Mouse (Mus musculus): ENCODE measurements around the gene Rhbdf2.

Gene Rhbdf2

DNA sequence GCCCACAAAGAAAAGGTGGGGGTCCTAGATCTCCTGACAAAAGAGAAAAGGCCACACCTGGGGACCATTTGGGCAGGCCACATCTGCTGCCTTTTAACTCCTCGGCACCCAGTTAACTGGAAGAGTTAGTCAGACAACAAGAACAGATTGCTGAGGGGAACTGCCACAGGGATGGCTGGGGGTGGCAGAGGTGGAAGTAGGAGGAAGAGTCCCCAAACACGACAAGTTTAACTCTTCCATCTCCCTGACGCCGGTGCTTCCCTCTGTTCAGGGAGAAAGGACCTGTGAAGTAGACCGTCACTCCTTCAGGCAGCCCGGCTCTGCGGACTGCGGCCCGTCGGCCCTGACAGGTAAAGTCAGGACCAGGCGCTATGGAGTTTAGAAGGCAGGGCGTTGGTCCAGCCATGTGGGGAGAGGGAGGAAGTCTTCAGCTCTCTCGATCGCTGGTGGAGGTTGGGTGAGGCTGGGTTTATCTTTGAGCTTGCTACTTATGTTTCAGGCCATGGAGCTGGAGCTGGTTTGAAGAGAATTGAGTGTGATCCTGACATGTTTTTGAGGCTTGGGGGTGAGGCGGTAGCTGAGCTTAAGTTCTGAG lies 32.3 kb upstream of the Rhbdf2 start:
- DNase-seq (ENCODE audit: low spot score), result no peak

GRCm38 (mm10) chr11:116658238-116658637 lies 31.4 kb upstream of the Rhbdf2 start:
- DNase-seq (ENCODE audit: low spot score), result no peak

DNA sequence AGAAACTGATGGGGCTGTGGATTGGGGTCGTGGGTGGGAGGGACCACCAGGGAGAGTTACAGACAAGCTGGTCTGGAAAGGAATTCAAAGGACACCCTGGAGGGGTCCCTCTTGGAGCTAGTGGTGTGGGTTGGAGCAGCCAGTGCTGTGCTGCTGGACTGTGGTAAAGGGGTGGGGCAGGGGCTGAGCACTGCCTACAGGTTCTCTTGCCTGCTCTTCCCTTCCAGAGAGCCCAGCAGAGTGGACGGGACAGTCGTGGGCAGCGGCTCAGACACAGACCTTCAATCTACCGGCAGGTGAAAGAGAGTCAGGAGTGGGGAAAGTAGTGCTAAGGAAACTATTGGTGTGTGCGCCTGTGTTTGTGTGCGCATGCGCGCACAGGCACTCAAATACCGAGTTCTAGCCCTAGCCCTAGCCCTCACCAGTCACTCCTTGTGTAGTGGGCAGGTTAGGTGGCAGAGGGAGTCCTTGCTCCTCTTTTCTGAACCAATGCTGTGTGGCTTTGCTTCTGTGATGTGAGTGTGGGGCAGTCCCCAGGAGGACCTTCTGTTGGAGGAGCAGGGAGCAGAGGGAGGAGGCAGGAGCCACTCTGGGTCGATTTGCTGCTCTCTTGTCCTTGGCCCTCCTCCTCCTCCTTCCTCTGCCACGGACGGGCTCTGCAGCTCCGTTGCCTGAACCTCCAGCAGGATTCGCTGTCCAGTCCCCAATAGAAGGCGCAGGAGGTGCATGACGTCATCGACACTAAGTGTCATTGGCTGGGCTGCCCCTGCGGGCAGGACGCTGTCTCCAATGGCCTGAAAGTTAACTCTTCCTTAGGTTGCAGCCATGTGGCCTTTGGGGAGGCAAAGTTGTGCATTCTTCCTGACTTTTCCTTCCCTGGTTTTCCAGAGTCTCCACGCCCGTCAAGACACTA lies 30.7 kb upstream of the Rhbdf2 start:
- DNase-seq (ENCODE audit: low spot score), result peak; percentile 84

DNA sequence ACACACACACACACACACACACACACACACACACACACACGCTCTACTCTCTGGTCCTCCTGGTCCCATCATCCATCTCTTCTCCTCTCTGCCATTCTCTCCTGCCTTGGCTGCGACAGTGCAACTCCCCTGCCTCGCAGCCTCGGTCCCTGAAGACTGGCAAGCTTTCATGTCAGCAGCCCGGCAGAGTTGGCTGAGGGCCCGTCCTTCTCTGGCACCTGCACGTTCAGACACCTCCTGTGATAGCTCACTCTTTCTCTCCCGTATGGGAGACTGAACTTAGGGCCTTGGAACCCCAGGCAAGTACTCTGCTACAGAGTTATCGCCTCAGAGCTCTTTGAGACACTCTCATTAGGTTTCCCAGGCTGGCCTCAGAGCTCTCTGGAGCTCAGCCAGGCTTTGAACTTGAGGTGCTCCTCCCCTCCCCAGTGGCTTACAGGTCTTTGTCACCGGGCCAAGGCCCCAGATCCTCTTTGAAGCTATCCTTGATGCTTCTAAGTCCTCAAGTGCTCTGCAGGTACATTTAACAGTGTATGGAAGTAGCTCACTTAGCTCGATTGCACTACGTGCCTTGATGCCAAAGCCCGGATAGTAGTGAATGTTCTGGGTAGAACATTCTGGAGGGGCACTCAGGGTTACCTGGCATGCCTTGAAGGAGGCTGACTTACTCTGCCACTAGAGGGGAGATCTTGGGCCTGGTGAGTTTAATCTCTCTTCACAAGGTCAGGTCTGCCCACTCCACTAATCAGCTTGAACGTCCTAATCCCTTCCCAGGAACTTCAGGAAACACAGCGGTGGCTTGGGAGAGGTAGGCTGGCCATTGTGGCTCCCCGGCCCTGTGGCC lies 29.8 kb upstream of the Rhbdf2 start:
- DNase-seq (ENCODE audit: low spot score), result no peak

DNA sequence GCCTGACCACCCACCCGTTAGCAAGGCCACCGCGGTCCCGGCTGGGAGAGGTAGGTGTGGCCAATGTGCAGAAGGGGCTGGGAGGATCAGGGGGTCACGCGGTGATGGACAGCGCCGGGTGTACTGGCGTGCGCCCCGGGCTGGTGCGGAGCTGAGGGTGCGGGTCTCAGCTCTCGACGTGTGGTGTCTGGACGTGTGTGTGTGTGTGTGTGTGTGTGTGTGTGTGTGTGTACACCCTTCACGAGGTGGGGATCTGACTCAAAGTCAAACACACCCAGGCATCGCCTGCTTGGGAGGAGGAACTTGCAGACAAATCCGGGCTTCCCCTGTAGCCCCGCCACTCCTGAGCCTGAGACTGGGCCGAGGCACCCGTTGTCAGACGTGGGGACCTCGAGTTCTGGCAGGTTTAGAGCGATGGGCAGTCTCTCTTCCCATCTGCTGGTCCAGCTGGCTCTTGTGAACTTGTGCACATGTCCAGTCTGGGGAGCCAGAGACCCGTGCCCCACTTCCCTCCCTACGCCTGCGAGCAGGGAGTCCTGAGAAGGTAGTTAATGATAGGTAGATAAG lies 27.5 kb upstream of the Rhbdf2 start, which contains the start of gene Cygb:
Gene Cygb (minus strand): TSS at position 59 of the 567 bp plus-strand sequence.
- no peak for DNase-seq (ENCODE audit: low spot score)

- no peak for DNase-seq (ENCODE audit: low spot score)
Measured at GRCm38 (mm10) chr11:116653709-116654221, 26.9 kb upstream of the Rhbdf2 start.

DNA sequence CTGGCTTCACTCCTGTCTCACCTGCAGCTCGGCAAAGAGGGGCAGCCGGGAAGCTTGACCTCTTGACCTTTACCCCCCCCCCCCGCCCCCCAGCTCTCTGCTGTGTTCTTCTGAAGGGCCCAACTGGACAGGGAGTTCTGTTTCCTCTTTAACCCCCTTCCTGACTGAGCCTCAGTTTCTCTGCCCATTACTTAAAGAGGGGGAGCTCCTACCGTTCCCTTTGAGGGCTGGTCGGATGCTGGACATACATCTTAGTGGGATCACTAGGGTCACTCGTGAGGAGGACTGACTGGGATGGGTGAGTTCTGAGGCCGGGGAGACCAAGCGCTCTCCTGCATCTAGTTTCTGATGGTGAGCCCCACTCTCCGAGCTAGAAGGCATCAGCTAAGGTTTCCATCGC lies 26.4 kb upstream of the Rhbdf2 start, which contains the start of gene Prcd:
Gene Prcd (plus strand): TSS at position 301 of the 400 bp plus-strand sequence.
- DNase-seq (ENCODE audit: low spot score), result no peak

- DNase-seq (ENCODE audit: low spot score), result no peak
Measured at GRCm38 (mm10) chr11:116652330-116653098, 25.7 kb upstream of the Rhbdf2 start.

DNA sequence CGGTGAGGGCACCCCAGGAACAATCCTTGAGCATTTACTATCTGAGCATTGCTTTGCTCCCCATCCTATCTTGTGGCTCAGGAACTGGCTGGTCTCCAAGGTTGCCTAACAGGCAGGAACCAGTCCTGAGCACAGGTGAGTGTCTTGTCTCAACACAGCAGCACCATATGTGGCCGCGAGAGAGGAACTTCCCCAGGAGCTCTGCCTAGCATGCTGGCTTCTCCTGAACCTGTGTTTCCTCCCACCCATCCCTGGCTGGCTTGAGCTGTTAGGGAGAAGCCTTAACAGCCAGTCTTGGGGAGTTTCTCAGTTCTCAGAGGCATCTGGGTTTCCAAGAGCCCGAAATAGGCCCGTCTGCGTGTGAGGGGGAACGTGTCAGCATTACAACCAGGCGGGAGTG lies 24.5 kb upstream of the Rhbdf2 start:
- no peak for DNase-seq (ENCODE audit: low spot score)

DNA sequence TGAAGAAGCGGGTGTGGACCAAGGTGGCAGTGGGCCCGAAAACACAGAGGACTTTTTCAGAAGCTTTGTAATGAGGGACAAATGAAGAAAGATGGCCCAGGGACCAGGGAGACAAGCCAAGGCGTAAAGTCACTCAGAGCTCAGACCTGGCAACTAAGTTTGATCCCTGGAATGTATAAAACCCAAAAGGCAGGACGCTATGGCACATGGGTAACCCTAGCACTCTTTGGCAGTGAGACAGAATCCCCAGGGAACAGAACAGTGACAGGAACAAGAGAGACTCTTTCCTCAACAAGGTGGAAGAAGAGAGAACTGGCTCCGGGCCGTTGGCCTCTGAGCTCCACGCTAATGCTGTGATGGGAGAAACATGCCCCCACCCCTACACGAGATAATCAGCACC lies 24.0 kb upstream of the Rhbdf2 start:
- DNase-seq (ENCODE audit: low spot score), result no peak

DNA sequence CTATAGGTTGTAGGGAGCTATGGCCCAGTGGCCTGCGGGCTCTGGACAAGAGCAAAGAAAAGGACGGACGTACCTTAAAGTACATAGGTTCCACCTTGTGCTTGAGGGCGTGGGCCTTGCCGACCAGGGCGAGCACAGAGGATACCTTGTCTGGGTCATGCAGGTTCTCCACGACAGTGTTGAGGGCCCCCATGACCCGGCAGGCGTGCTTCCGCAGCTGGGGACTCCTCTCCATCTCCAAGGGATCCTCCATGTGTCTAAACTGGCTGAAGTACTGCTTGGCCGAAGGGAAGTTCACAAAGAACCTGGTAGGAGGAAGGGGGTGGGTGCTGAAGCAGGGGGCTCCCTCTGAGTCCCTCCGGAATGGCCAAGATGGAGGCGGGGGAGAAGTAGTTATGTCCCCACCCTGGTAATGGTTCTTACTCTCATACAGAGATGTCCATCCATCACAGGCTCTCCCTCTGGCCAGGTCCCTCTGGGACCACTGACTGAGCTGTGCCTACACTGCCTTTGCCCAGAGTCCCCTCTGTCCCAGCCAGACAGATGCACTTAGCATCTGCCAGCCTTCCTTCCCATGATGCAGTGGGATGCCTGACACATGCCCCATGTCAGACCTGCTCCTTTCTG lies 23.0 kb upstream of the Rhbdf2 start:
- no peak for DNase-seq (ENCODE audit: low spot score)

DNA sequence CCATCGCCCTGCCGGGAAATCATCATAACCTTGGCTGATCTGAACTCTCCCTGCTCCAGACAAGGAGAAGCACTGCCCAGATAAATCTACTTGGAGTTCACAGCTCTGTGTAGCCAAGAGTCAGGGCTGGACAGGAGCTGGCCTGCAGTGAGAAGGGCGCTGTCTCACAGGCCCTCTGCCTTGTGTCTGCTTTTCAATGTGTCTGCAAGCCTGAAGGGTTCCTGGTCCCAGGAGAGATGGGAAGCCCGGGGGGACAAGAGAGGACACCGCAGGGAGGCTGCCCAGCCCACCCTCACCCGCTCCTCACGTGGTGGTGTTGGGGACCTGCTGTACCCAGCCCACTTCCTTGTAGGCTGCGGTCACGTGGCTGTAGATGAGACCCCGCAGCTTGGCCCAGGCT lies 22.2 kb upstream of the Rhbdf2 start:
- no peak for DNase-seq (ENCODE audit: low spot score)

- DNase-seq (ENCODE audit: low spot score), result no peak
Measured at GRCm38 (mm10) chr11:116648213-116648921, 21.5 kb upstream of the Rhbdf2 start.

- peak; percentile 40 for DNase-seq (ENCODE audit: low spot score)
Measured at GRCm38 (mm10) chr11:116647340-116647991, 20.6 kb upstream of the Rhbdf2 start.

GRCm38 (mm10) chr11:116646771-116647170 lies 20.0 kb upstream of the Rhbdf2 start:
- DNase-seq (ENCODE audit: low spot score), result no peak

DNA sequence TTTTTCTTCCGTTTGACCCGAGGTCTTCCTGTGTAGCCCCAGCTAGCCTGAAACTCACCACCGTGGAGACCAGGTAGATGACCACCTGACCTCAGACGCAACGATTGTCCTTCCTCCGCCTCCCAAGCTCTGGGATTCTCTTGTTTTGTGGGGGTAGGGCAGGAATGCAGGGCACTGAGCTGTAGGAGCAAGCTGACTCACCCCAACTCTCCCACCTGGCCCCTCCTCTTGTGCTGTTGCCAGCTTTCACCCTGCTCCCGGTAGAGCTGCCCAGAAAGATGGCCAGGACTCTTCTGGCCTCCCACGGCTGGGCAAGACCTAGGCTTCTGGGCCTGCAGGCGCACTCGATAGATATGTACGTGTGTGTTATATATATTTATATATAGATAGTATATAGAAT lies 19.3 kb upstream of the Rhbdf2 start:
- DNase-seq (ENCODE audit: low spot score), result no peak

GRCm38 (mm10) chr11:116645446-116646110 lies 18.8 kb upstream of the Rhbdf2 start:
- DNase-seq (ENCODE audit: low spot score), result no peak

- no peak for DNase-seq (ENCODE audit: low spot score)
Measured at GRCm38 (mm10) chr11:116644225-116645112, 17.6 kb upstream of the Rhbdf2 start.

Data from c-Kit-positive CD71-positive TER-119-positive erythroid progenitor cells, embryonic 14.5 days (primary cell).